Mouse (Mus musculus) G1E (cell line): ENCODE results near the gene Rnf182. TPM values are rescaled to one million over a fixed set of nuclear protein-coding genes. Genes with fewer than 3 reads are reported as not detected.

Experiments used
- ATAC-seq: 2 replicates; pipeline ENCODE4 v1.8.0; 2016; ENCODE audit warnings: mild to moderate bottlenecking; ENCODE audit not compliant: insufficient number of reproducible peaks, poor library complexity, low FRiP score, severe bottlenecking; ENCODE audit errors: extremely low read depth
- DNase-seq: peaks from one replicate; pipeline ENCODE4 v3.0.0; 2012; ENCODE audit warnings: low spot score
- H3K27me3 ChIP-seq: 2 replicates; pipeline ENCODE4 v1.6.1; 2012; ENCODE audit warnings: mild to moderate bottlenecking, low read length, inconsistent platforms; ENCODE audit not compliant: insufficient read depth
- H3K36me3 ChIP-seq: replicated peaks from 2 replicates; pipeline ENCODE3; 2012; ENCODE audit warnings: mild to moderate bottlenecking, inconsistent platforms
- H3K4me1 ChIP-seq: 2 replicates; pipeline ENCODE4 v1.6.1; 2012; ENCODE audit warnings: low read depth, low read length, inconsistent platforms, mixed read lengths; ENCODE audit not compliant: insufficient read depth
- H3K4me3 ChIP-seq: 2 replicates; pipeline ENCODE4 v1.5.1; 2012; ENCODE audit warnings: low read depth, mild to moderate bottlenecking, inconsistent platforms, low read length, moderate library complexity, mixed read lengths
- H3K9me3 ChIP-seq: replicated peaks from 2 replicates; pipeline ENCODE4 v1.6.1; 2012; ENCODE audit warnings: inconsistent platforms
- CTCF ChIP-seq: IDR thresholded peaks from 2 replicates; pipeline ENCODE4 v1.5.1; 2012; ENCODE audit warnings: low read depth, low read length, inconsistent platforms, mixed read lengths
- GATA1 ChIP-seq: IDR thresholded peaks from 2 replicates; pipeline ENCODE4 v1.6.1; 2012; ENCODE audit warnings: borderline replicate concordance, low read length, inconsistent platforms, mixed read lengths
- GATA2 ChIP-seq: IDR thresholded peaks from 2 replicates; pipeline ENCODE4 v1.6.1; 2012; ENCODE audit warnings: low read depth, low read length, inconsistent platforms, borderline replicate concordance
- POLR2AphosphoS5 ChIP-seq: IDR thresholded peaks from 2 replicates; pipeline ENCODE4 v1.6.1; 2012; ENCODE audit warnings: low read depth, low read length, inconsistent platforms; ENCODE audit not compliant: insufficient replicate concordance
- TAL1 ChIP-seq: conservative IDR thresholded peaks from 2 replicates; pipeline ENCODE4 v1.6.1; 2012; ENCODE audit warnings: low read depth, low read length, inconsistent platforms, mixed read lengths
- polyA plus RNA-seq: library from polyadenylated mRNA; stranded (reverse); fragments of >175 nt; gene quantifications from 2 replicates; pipeline ENCODE4 v1.2.3, GENCODE M21; 2012
- total RNA-seq, 2 experiments: library from RNA; stranded (forward) in 1 of 2; stranded (reverse) in 1 of 2; fragments of 200-1000 nt in 1 of 2; fragments of >200 nt in 1 of 2; fragmentation: Nextera tagmentation in 1 of 2; gene quantifications; 2 replicates each; pipeline ENCODE4 v1.2.3; 2014 to 2017

Rnf182 gene
- total and polyA plus RNA-seq, 3 experiments = 0.05 TPM; not detected in 2

DNA sequence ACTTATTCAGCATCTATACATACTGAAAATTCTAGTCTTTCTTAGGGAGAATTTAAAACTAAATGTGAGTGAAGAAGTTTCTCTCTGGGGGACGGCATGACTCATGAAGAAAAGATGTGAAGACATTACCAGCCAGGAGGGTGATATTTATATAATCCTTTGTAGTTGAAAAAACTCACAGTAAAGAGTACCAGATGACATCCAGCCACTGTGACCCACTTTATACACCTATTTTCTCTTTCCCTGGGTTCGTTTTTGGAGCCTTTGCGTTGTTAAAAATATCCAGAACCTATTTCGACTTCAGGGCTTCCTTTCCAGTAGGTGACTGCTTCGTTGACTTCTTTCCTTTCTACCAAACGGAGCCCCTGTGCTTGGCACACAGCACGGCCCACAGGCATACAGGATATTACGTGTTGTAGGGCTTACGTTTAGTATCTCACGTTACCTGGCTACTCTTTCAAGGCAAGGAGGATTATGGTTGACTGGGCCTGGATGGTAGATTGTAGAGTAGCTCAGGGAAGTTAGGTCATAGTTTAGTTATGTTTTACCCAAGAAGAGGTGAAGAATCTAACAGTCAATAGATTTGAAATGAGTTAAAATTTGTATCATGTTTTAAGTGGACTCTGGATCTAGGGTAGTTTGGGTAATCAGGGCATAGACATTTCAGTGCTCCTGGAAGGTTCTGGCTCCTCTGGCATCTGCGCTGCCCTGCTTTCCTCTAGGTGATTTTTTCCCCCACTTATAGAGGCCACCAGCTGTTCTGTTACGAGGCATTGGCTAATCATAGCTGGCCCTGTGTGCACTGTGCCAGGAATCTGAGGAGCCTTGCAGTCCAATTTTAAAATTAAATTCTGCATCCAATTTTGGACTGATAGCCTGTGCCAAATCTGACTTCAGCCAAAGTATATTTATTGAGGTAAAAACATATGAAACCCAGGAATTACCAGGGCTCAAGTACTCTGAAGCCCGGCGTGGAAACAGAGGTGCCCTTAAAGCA lies 27.4 kb upstream of the Rnf182 start:
- TF ChIP-seq GATA1 (no peak), CTCF (no peak), POLR2AphosphoS5 (no peak)
- ATAC-seq = no peak
- no peak for DNase-seq
- Histone ChIP-seq H3K9me3 (no peaks in the 10 kb centered on the region), H3K4me3 (no peak overlapping the region), H3K36me3 (no peaks in the 10 kb centered on the region), H3K4me1 (no peaks in the 10 kb centered on the region), H3K27me3 (peaks cover 2% of the 10 kb centered on the region; the same call in 1 of the 2 replicates)

DNA sequence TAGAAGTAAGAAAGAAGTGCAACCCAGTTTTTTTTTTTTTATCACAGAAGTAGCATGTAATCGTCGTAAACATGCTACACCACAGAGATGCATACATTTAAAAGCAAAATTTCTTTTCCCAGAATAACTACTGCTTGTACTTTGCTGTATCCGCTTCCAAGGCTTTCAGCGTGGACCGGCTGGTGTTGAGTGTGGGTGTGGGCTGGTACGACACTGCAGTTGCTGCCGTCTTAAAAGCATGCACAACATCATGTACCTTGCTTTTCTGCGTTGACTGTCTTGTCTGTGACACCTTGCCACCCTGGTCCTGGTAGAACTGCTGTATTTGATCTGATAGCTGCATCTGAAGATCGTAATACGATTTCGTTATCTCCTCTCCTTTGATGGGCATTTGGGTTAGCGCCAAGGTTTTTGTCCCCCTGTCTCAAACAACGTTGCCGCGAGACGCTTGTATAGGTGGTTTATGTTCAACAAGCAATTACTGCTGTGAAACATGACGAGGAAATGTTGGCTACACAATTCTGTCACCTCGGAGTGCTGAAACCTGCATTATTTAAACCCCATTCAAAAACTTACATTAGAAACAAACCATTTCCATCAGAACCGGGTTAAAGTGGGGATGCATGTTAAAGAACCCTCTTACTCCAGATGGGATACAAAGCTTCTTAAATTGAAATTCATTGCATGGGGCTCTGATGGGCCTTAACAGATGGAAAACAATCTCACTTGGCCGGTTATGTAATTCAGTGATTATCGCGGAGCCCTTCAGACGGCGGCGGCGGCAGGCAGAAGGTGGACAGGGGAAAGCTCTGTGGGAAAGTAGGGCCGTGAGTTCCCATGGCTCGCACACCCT lies 23.5 kb upstream of the Rnf182 start:
- TF ChIP-seq POLR2AphosphoS5 (no peak), GATA1 (no peak), TAL1 (no peak), CTCF (no peak), GATA2 (no peak)
- peaks cover 2% of the 10 kb centered on the region; the same call in 1 of the 2 replicates for H3K27me3 ChIP-seq

DNA sequence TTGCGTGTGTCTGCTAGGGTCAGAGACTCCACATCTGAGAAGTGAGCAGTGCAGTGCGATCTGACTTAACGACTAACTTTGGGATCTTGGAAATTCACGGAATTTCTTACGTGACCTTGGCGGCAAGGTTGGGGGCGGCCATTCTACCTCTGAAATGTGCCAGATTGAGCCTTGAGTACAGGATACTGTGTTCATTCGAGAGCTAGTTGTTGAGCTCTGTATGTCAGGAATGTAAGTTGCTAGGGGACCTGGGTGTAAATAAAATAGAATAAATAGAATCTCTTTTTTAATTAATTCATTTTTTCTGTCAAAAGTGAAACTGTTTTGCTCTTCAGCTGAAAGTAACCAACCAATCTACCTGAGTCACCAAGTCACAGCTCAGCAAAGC lies 22.8 kb upstream of the Rnf182 start:
- TF ChIP-seq TAL1 (no peak), GATA1 (no peak), POLR2AphosphoS5 (no peak), CTCF (no peak), GATA2 (no peak)
- no peaks in the 10 kb centered on the region for H3K4me1 ChIP-seq
- no peak for DNase-seq
- peaks cover 2% of the 10 kb centered on the region; the same call in 1 of the 2 replicates for H3K27me3 ChIP-seq
- H3K4me3 ChIP-seq = no peak overlapping the region
- H3K36me3 ChIP-seq = no peaks in the 10 kb centered on the region
- H3K9me3 ChIP-seq = no peaks in the 10 kb centered on the region
- ATAC-seq = no peak

More for the DNA sequence above, 23.5 kb upstream of the Rnf182 start:
- no peak for ATAC-seq
- H3K36me3 ChIP-seq = no peaks in the 10 kb centered on the region
- DNase-seq = no peak
- H3K4me1 ChIP-seq = no peaks in the 10 kb centered on the region
- no peaks in the 10 kb centered on the region for H3K9me3 ChIP-seq
- no peak overlapping the region for H3K4me3 ChIP-seq

DNA sequence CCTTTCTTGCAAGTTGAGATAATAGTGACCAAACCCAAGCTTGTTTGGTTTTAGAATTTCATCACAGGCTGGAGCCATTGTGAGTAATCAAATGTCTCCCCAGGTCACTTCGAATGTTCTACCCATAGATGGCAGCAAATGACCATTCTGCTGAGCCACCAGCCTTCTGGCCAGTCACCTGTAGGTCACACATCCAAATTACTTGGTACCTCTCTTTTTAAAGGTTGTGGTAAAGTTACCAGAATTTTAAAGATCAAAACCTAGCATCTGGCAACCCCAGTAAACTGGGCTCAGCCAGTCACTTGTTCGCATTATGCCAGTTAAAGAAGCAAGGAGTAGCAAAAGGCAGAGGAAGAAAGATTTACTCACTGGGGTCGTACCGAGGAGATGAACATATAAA lies 19.6 kb upstream of the Rnf182 start:
- no peaks in the 10 kb centered on the region for H3K4me1 ChIP-seq
- H3K27me3 ChIP-seq = no peaks in the 10 kb centered on the region; the same call in 1 of the 2 replicates
- ATAC-seq (no peak), DNase-seq (no peak)
- no peak overlapping the region for H3K4me3 ChIP-seq
- no peaks in the 10 kb centered on the region for H3K9me3 ChIP-seq
- TF ChIP-seq GATA2 = no peak
- TF ChIP-seq TAL1 = no peak
- peak; percentile 45; the same call in 1 of the 2 replicates for TF ChIP-seq CTCF
- H3K36me3 ChIP-seq = no peaks in the 10 kb centered on the region

DNA sequence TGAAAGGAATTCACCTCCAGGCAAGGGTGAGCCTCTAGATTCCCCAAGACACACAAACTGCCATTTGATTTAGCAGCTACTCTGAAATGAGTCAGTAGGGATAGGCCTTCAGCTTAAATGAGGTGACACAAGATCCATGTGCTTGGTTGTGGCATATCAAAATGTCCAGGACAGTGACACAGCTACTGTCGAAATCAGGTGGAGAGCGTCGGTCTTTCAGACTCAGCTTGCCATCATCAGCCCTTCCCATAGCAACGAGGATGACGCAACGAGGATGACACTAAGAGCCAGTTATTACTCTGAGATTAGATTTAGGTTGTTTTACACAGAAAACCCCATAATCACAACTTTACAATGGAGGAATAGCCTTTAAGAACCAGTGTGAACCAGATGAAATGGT lies 14.5 kb upstream of the Rnf182 start:
- Histone ChIP-seq H3K27me3 (peaks cover 8% of the 10 kb centered on the region), H3K36me3 (no peaks in the 10 kb centered on the region), H3K9me3 (no peaks in the 10 kb centered on the region), H3K4me3 (no peak overlapping the region), H3K4me1 (no peaks in the 10 kb centered on the region)
- DNase-seq (no peak), ATAC-seq (no peak)
- TF ChIP-seq GATA1 (no peak), POLR2AphosphoS5 (no peak), CTCF (no peak), GATA2 (no peak), TAL1 (no peak)

DNA sequence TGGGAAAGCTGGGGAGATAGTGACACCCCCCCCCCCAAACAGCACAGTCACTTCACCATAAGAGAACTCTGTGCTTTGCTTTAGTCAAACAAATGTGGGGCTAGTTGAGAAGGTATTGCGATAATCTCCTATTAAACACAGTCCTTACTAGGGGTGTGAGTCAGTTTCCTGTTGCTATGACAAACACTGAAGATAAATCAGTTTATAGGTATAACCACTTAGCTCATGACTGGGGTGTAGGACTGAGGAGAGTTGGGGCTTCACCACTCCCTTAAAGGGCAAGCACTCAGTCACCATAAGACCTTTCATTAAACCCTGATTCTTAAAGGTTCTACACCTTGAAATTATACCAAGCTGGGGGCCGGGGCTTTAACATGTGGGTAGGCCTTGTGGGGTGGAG lies 13.1 kb upstream of the Rnf182 start:
- ATAC-seq (no peak), DNase-seq (no peak)
- Histone ChIP-seq H3K27me3 (peaks cover 8% of the 10 kb centered on the region), H3K4me3 (no peak overlapping the region), H3K4me1 (no peaks in the 10 kb centered on the region), H3K36me3 (no peaks in the 10 kb centered on the region), H3K9me3 (no peaks in the 10 kb centered on the region)
- TF ChIP-seq TAL1 = no peak
- no peak for TF ChIP-seq POLR2AphosphoS5
- TF ChIP-seq CTCF = no peak
- no peak for TF ChIP-seq GATA1
- no peak for TF ChIP-seq GATA2
